Mouse (Mus musculus): ENCODE measurements at regions not wholly inside any gene's neighbourhood (a gene's known extent, or its start where the extent isn't known, plus 50 kb on each side); places are given as distances from the start of the nearest gene placed in this dataset.

- TF ChIP-seq POLR2A (IDR thresholded peaks at IDR 0.05; ENCODE audit: control insufficient read depth, extremely low read depth, insufficient read depth, low read length, poor library complexity), result no peak
- TF ChIP-seq CTCF (IDR thresholded peaks at IDR 0.05; ENCODE audit: borderline replicate concordance, control insufficient read depth, extremely low read depth, insufficient read depth, low read length, poor library complexity), result no peak
These were observed 58.4 kb upstream of the Dio3 start for GRCm38 (mm10) chr12:110220516-110220915.

Data from thymus, adult 2 months (tissue).